10 mouse cellular contexts compared by ENCODE assay signal in the genomic region with DNA sequence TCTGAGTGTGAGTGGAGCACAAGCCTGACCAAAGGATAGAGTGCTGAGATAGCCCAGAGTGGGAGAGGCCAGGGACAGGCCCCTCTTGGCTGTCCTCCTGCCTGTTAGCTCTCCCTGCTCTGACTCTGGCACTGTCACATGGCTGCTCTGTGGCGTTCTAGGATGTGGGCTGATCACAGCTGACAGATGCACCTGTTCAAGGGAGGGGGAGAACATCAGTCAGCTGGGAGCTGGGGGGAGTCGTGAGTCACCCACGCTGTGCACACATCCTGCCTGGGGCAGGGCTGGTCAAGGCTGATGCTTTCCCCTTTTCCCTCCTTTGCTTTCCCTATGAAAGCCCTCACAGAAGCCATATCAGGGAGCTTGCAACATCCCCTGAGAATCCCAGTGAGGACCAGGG. TPM values are rescaled to one million over a fixed set of nuclear protein-coding genes. Genes with fewer than 3 reads are reported as not detected.
DNase-seq lines count a peak whose midpoint lies in the region; ATAC-seq lines count a peak whose summit lies in the region.
"Had no signal": no experiment of that assay in that cellular context is flagged by ENCODE, and none has a peak within 500 bp of the region (broad histone marks: within the 10 kb centered on the region; RNA-seq: fewer than 3 reads in every experiment).

No protein-coding gene starts in this region.

- no peak overlapping the region for H3K4me2 ChIP-seq in forebrain, embryonic 16.5 days (ENCODE audit: low read length)

- DNase-seq in layer of hippocampus, adult 11-12 months (ENCODE audit: low spot score) = peak; percentile 66
- no peak for DNase-seq in layer of hippocampus, postnatal 10 days (ENCODE audit: low spot score in 2 of 2)
- peak; percentile 89 for DNase-seq in brain, adult 2 months (ENCODE audit: low read depth, low spot score)
- peak; percentile 71 to 73 for DNase-seq in right cerebral cortex, postnatal 36 days (ENCODE audit: low spot score in 2 of 2)
- DNase-seq in embryo, embryonic 10.5 days (ENCODE audit: low spot score) = no peak
- no peak for DNase-seq in kidney, adult 8-10 months

- peaks cover 50% of the 10 kb centered on the region for H3K4me1 ChIP-seq in forebrain, embryonic 16.5 days (replicated peaks; ENCODE audit: control insufficient read depth, insufficient read depth, low read length)

- H3K36me3 ChIP-seq in forebrain, embryonic 16.5 days (ENCODE audit: control insufficient read depth, insufficient read depth) = no peaks in the 10 kb centered on the region

- H3K27me3 ChIP-seq in forebrain, embryonic 16.5 days (replicated peaks; ENCODE audit: control insufficient read depth, insufficient read depth, low read length) = no peaks in the 10 kb centered on the region

- H3K27ac ChIP-seq in forebrain, embryonic 16.5 days (ENCODE audit: low read length) = no peak overlapping the region
- H3K27ac ChIP-seq: kidney, postnatal 0 days had no signal

- no peaks in the 10 kb centered on the region for H3K9me3 ChIP-seq in forebrain, embryonic 16.5 days (ENCODE audit: control insufficient read depth, low read length)

- no peak overlapping the region for H3K4me3 ChIP-seq in forebrain, embryonic 16.5 days (replicated peaks; ENCODE audit: low read length)

- peak overlapping the region; percentile 1; the same call in 1 of the 2 replicates for H3K9ac ChIP-seq in forebrain, embryonic 16.5 days (replicated peaks; ENCODE audit: low read depth, low read length)

- ATAC-seq in forebrain, embryonic 16.5 days = no peak

- WGBS in forebrain, embryonic 16.5 days = 42% methylated on average over 3 of the region's 3 CpGs

RNA-seq across cellular contexts. Expression of a gene that starts 3.6 kb away (rescaled TPM):
- 10 to 100 TPM; 53.9 to 57.9 TPM for total RNA-seq in layer of hippocampus, postnatal 10 days (2021)
- polyA plus RNA-seq in forebrain, embryonic 16.5 days (2015; fragmentation: Nextera tagmentation; extraction: Ambion mirVana) = 9.7 and 9.9 TPM in 2 replicates

RNA-seq across cellular contexts. Expression of a gene that starts 23.0 kb away (rescaled TPM):
- under 1 TPM; 0.07 to 0.14 TPM for total RNA-seq in layer of hippocampus, postnatal 10 days (2021)
- polyA plus RNA-seq in forebrain, embryonic 16.5 days (2015; fragmentation: Nextera tagmentation; extraction: Ambion mirVana) = 0.05 TPM in 1 of 2 replicates, not detected in the other
- polyA plus RNA-seq: heart, embryonic 14.5 days; neural tube, embryonic 14.5 days had no signal

Comparison
In these comparisons a context has a peak if more than half of its experiments do, and no peak if none do; other contexts are left out.
1. DNase-seq: peak in layer of hippocampus, adult 11-12 months (single experiment), brain, adult 2 months (single experiment) and right cerebral cortex, postnatal 36 days (2 of 2); none in layer of hippocampus, postnatal 10 days (0 of 2), embryo, embryonic 10.5 days (single experiment) and kidney, adult 8-10 months (0 of 2).